Mouse (Mus musculus) forebrain, embryonic 13.5 days (tissue): ENCODE data around the gene Ranbp3l. TPM values are rescaled to one million over a fixed set of nuclear protein-coding genes. Genes with fewer than 3 reads are reported as not detected.

Experiments used
- ATAC-seq: fragments of 200-750 bp; cut with Nextera tagmentation; 2 replicates; pipeline ENCODE4 v1.8.0; 2017
- H3K27ac ChIP-seq: fragments of 300-500 bp; sonication (generic); 2 replicates; pipeline ENCODE4 v1.5.1; 2015; ENCODE audit warnings: inconsistent platforms, mild to moderate bottlenecking, moderate library complexity
- H3K27me3 ChIP-seq: fragments of 300-500 bp; sonication (generic); 2 replicates; pipeline ENCODE4 v1.6.1; 2015; ENCODE audit warnings: mild to moderate bottlenecking, inconsistent platforms
- H3K36me3 ChIP-seq: fragments of 300-500 bp; sonication (generic); 2 replicates; pipeline ENCODE4 v1.6.1; 2015; ENCODE audit warnings: mild to moderate bottlenecking, inconsistent platforms; ENCODE audit not compliant: poor library complexity, severe bottlenecking
- H3K4me1 ChIP-seq: fragments of 300-500 bp; sonication (generic); 2 replicates; pipeline ENCODE4 v1.6.1; 2015; ENCODE audit warnings: inconsistent platforms
- H3K4me2 ChIP-seq: fragments of 300-500 bp; sonication (generic); 2 replicates; pipeline ENCODE4 v1.6.1; 2015; ENCODE audit warnings: inconsistent platforms, mild to moderate bottlenecking, moderate library complexity
- H3K4me3 ChIP-seq: fragments of 300-500 bp; sonication (generic); 2 replicates; pipeline ENCODE4 v1.5.1; 2015; ENCODE audit warnings: mild to moderate bottlenecking, inconsistent platforms
- H3K9ac ChIP-seq: fragments of 300-500 bp; sonication (generic); 2 replicates; pipeline ENCODE4 v1.6.1; 2015; ENCODE audit warnings: mild to moderate bottlenecking, inconsistent platforms
- H3K9me3 ChIP-seq: fragments of 300-500 bp; sonication (generic); replicated peaks from 2 replicates; pipeline ENCODE4 v1.6.1; 2016; ENCODE audit warnings: inconsistent platforms
- WGBS: fragments of 180-500 bp; shearing (Covaris S2); methylation state at CpG from one replicate; pipeline ENCODE4 v1.1.7; 2015; 5-methylcytosine and 5-hydroxymethylcytosine counted together
- polyA plus RNA-seq: library from polyadenylated mRNA; unstranded; fragments of >200 nt; fragmentation: Nextera tagmentation; extraction: Ambion mirVana; gene quantifications from 2 replicates; pipeline ENCODE4 v1.2.1, GENCODE M21; 2015

The Ranbp3l gene
- polyA plus RNA-seq: 2.8 and 4.5 TPM in 2 replicates

- no peak within 1 kb of the TSS for H3K4me3 ChIP-seq
- no peak within 1 kb of the TSS for H3K9ac ChIP-seq
- 54% methylated on average over 18 of the region's 18 CpGs for WGBS
- H3K27ac ChIP-seq: no peak within 1 kb of the TSS
- ATAC-seq: peak; percentile 41
- peak within 1 kb of the TSS; percentile 47 for H3K4me2 ChIP-seq
- H3K36me3 ChIP-seq: no peaks in the 10 kb centered on the region
- no peaks in the 10 kb centered on the region for H3K9me3 ChIP-seq
- H3K4me1 ChIP-seq: peaks cover 10% of the 10 kb centered on the region; the same call in 1 of the 2 replicates
- H3K27me3 ChIP-seq: no peaks in the 10 kb centered on the region
Measured at GRCm38 (mm10) chr15:8967573-8968228, at the start of gene Ranbp3l. Gene Ranbp3l (plus strand): TSS chr15:8967949.

GRCm38 (mm10) chr15:8930061-8930460 lies 37.7 kb upstream of the Ranbp3l start:
- WGBS: 71% methylated on average over 1 of the region's 1 CpGs
- no peaks in the 10 kb centered on the region for H3K4me1 ChIP-seq
- no peaks in the 10 kb centered on the region for H3K36me3 ChIP-seq
- ATAC-seq: no peak
- no peak overlapping the region for H3K9ac ChIP-seq
- H3K4me3 ChIP-seq: no peak overlapping the region
- H3K27ac ChIP-seq: no peak overlapping the region
- H3K4me2 ChIP-seq: no peak overlapping the region
- no peaks in the 10 kb centered on the region for H3K27me3 ChIP-seq
- no peaks in the 10 kb centered on the region for H3K9me3 ChIP-seq

DNA sequence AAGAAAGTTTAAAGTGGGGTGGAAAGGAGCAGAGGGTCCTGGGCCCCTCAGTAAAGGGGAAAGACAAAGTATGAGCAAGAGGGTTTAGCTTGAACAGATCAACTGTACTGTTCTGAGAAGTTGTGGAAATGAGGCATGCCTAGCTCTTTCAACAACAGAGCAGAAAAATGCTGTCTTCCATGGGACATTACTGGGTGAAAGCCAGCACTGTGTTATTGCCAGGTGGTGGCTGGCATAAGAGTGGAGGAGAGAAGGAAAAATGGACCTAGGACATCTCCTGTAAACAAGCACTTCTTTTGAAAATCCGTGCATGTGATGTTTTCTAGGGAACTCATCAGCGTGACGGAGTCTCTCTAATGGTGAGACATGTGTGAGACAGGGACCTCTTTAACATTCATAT lies 30.8 kb upstream of the Ranbp3l start:
- Histone ChIP-seq H3K4me1 (no peaks in the 10 kb centered on the region), H3K9me3 (no peaks in the 10 kb centered on the region), H3K27me3 (no peaks in the 10 kb centered on the region), H3K27ac (no peak overlapping the region), H3K4me2 (no peak overlapping the region), H3K36me3 (no peaks in the 10 kb centered on the region), H3K4me3 (no peak overlapping the region), H3K9ac (no peak overlapping the region)
- no peak for ATAC-seq
- 89% methylated on average over 3 of the region's 3 CpGs for WGBS

- no peak overlapping the region for H3K27ac ChIP-seq
- no peaks in the 10 kb centered on the region for H3K9me3 ChIP-seq
- no peak overlapping the region for H3K4me3 ChIP-seq
- H3K4me1 ChIP-seq: no peaks in the 10 kb centered on the region
- ATAC-seq: no peak
- no peak overlapping the region for H3K4me2 ChIP-seq
- 91% methylated on average over 5 of the region's 5 CpGs for WGBS
- H3K9ac ChIP-seq: no peak overlapping the region
- no peaks in the 10 kb centered on the region for H3K36me3 ChIP-seq
- no peaks in the 10 kb centered on the region for H3K27me3 ChIP-seq
Measured at GRCm38 (mm10) chr15:8940861-8941260, 26.9 kb upstream of the Ranbp3l start.

DNA sequence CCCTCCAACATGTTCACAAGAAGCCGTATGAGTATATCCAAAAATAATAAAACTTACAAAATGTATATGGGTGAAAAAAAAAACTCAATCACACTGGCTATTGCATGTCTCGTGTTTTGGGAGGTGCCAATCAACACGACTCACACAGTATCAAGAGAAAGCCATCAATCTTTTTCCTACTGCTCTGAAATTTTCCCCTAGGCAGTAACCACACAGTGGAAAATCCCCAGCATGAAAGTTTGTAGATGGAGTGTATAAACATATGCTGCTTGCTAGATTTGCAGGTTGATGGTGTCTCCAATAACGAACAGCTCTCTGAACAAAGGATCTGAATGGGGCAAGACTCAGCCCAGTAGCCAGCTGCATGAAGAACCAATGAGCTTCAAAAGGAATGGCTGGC lies 16.9 kb upstream of the Ranbp3l start:
- ATAC-seq: no peak
- Histone ChIP-seq H3K4me1 (no peaks in the 10 kb centered on the region), H3K9ac (no peak overlapping the region), H3K4me3 (no peak overlapping the region), H3K9me3 (no peaks in the 10 kb centered on the region), H3K27ac (no peak overlapping the region), H3K36me3 (no peaks in the 10 kb centered on the region), H3K4me2 (no peak overlapping the region), H3K27me3 (no peaks in the 10 kb centered on the region)
- WGBS: 77% methylated on average over 4 of the region's 4 CpGs

DNA sequence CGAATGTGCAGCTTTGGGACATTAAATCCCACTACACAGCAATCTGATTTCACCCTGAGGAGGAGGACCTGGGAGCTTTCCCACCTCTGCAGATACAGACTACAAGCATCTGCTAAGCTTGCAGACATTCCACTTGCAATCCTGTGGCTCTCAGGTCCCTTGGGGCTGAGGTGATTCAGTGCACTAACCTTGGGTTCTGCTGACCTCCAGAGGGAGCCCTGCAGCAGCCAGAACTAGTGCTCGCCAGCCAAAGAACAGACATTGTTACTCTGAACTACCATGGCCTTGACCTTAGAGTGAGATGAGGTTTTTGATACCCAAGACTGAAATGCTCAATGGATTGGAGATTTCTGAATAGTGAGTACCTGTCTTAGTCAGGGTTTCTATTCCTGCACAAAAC lies 4.4 kb upstream of the Ranbp3l start:
- ATAC-seq: no peak
- no peaks in the 10 kb centered on the region for H3K27me3 ChIP-seq
- H3K27ac ChIP-seq: no peak overlapping the region
- WGBS: 58% methylated on average over 2 of the region's 2 CpGs
- no peaks in the 10 kb centered on the region for H3K36me3 ChIP-seq
- H3K4me2 ChIP-seq: no peak overlapping the region
- H3K4me3 ChIP-seq: no peak overlapping the region
- H3K4me1 ChIP-seq: peaks cover 9% of the 10 kb centered on the region; the same call in 1 of the 2 replicates
- H3K9me3 ChIP-seq: no peaks in the 10 kb centered on the region
- no peak overlapping the region for H3K9ac ChIP-seq

GRCm38 (mm10) chr15:8968229-8968595 lies 463 bp downstream of the Ranbp3l start:
- Histone ChIP-seq H3K4me2 (no peak overlapping the region), H3K36me3 (no peaks in the 10 kb centered on the region), H3K4me3 (no peak overlapping the region), H3K27me3 (no peaks in the 10 kb centered on the region), H3K27ac (no peak overlapping the region), H3K4me1 (peaks cover 10% of the 10 kb centered on the region; the same call in 1 of the 2 replicates), H3K9me3 (no peaks in the 10 kb centered on the region), H3K9ac (no peak overlapping the region)
- 87% methylated on average over 14 of the region's 14 CpGs for WGBS
- no peak for ATAC-seq

DNA sequence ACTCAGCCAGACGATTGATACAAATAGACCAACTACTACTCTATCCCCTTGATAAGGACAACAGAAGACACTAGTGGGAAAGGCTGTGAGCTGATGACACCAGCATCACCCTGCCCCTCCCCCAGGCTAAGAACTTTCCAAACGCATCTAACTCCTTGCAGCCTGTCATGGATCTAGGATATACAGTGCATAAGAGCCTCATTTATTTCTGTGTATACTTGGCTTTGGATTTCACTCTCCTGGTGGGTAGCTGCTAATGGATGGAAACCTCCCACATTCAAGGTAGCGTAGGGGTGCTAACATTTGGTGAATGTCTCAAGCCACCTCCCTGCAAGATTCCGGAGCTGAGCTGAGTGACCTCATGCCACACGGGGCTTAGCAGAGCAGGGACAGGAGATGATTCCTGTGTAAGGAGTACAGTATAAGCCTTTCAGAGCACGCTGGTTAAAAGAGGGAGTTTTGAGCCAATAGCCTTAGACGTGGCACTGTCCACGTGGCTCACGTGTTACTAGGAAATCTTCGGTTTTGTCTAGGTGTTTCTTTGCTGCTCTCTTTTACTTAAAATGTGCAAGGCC lies 1.4 kb downstream of the Ranbp3l start:
- ATAC-seq: no peak
- H3K9ac ChIP-seq: no peak overlapping the region
- no peaks in the 10 kb centered on the region for H3K27me3 ChIP-seq
- 86% methylated on average over 10 of the region's 10 CpGs for WGBS
- H3K9me3 ChIP-seq: no peaks in the 10 kb centered on the region
- H3K27ac ChIP-seq: no peak overlapping the region
- no peaks in the 10 kb centered on the region for H3K36me3 ChIP-seq
- H3K4me3 ChIP-seq: no peak overlapping the region
- H3K4me1 ChIP-seq: peaks cover 10% of the 10 kb centered on the region; the same call in 1 of the 2 replicates
- no peak overlapping the region for H3K4me2 ChIP-seq

GRCm38 (mm10) chr15:8991211-8991610 lies 23.5 kb downstream of the Ranbp3l start:
- H3K27me3 ChIP-seq: no peaks in the 10 kb centered on the region
- H3K4me2 ChIP-seq: no peak overlapping the region
- no peak for ATAC-seq
- H3K9me3 ChIP-seq: no peaks in the 10 kb centered on the region
- no peak overlapping the region for H3K4me3 ChIP-seq
- H3K27ac ChIP-seq: no peak overlapping the region
- no peaks in the 10 kb centered on the region for H3K4me1 ChIP-seq
- no peak overlapping the region for H3K9ac ChIP-seq
- no peaks in the 10 kb centered on the region for H3K36me3 ChIP-seq
- 95% methylated on average over 6 of the region's 6 CpGs for WGBS

GRCm38 (mm10) chr15:8991859-8992838 lies 24.4 kb downstream of the Ranbp3l start:
- 79% methylated on average over 12 of the region's 12 CpGs for WGBS
- no peak overlapping the region for H3K27ac ChIP-seq
- no peaks in the 10 kb centered on the region for H3K27me3 ChIP-seq
- no peak overlapping the region for H3K9ac ChIP-seq
- no peak overlapping the region for H3K4me3 ChIP-seq
- ATAC-seq: peak; percentile 79
- no peaks in the 10 kb centered on the region for H3K9me3 ChIP-seq
- H3K36me3 ChIP-seq: no peaks in the 10 kb centered on the region
- H3K4me2 ChIP-seq: no peak overlapping the region
- H3K4me1 ChIP-seq: no peaks in the 10 kb centered on the region

DNA sequence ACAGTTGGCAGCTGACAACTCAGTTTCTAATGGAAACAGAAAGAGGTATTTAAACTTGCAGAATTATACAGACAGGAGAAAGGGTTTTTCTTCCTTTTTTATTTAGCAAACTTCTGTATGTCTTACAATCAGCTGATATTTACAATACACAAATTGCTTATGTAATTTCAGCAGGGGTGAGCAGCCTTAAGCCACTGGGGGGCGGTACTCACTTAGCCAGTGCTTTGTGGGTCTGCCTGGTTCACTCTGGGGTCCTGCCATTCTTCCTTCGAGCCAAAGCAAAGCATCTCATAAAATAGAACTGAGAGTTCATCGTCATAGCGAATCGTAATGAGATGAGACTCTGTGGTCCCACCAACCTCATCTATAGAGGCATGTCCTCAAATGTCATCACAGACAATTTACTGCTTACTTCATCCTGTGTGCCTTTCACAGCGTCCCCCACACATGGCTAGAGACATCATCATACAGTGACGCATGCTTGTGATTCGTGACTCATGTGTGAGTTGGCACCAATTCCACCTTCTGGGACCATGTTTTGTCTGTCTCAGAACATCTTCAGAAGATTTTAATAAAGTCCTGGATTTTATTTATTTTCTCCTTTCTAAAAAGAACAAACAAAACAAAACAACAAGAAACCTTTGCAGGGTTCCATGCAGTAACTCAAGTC lies 27.0 kb downstream of the Ranbp3l start:
- H3K4me3 ChIP-seq: no peak overlapping the region
- no peaks in the 10 kb centered on the region for H3K27me3 ChIP-seq
- no peak overlapping the region for H3K9ac ChIP-seq
- no peak for ATAC-seq
- no peaks in the 10 kb centered on the region for H3K4me1 ChIP-seq
- H3K27ac ChIP-seq: no peak overlapping the region
- H3K36me3 ChIP-seq: no peaks in the 10 kb centered on the region
- 70% methylated on average over 8 of the region's 8 CpGs for WGBS
- H3K4me2 ChIP-seq: no peak overlapping the region
- H3K9me3 ChIP-seq: no peaks in the 10 kb centered on the region

DNA sequence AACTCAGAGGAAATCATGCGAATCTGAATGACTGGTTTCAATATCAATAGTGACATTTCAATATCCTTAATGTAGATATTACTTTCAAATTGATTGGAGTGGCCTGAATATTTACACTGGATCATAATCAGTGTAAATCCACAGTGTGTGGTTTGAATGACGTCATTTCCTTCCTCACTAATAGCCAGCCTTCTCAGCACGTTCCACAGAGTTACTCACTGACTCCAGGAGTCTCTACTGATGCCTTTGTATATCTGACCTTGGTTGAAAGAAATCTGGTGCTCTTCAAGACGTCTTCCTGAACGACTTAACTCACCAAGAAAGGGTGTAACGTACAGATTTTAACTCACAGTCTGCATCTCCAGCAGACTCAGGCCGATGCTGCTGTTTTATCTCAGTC lies 27.7 kb downstream of the Ranbp3l start:
- no peak overlapping the region for H3K9ac ChIP-seq
- no peak overlapping the region for H3K27ac ChIP-seq
- ATAC-seq: no peak
- no peaks in the 10 kb centered on the region for H3K9me3 ChIP-seq
- no peaks in the 10 kb centered on the region for H3K4me1 ChIP-seq
- H3K4me2 ChIP-seq: no peak overlapping the region
- H3K36me3 ChIP-seq: no peaks in the 10 kb centered on the region
- no peaks in the 10 kb centered on the region for H3K27me3 ChIP-seq
- no peak overlapping the region for H3K4me3 ChIP-seq
- 73% methylated on average over 7 of the region's 7 CpGs for WGBS
